Mouse (Mus musculus) thymus, adult 2 months (tissue): ENCODE results near the gene Mief2. TPM values are rescaled to one million over a fixed set of nuclear protein-coding genes. Genes with fewer than 3 reads are reported as not detected.

Experiments
- DNase-seq: peaks from one replicate; pipeline ENCODE4 v3.0.0; 2021
- H3K27ac ChIP-seq: fragments of 200-500 bp; 2 replicates; pipeline ENCODE4 v1.5.1; 2012; ENCODE audit warnings: low read length, control low read depth; ENCODE audit not compliant: control insufficient read depth, insufficient read depth
- H3K27me3 ChIP-seq: fragments of 200-500 bp; 2 replicates; pipeline ENCODE4 v1.6.1; 2012; ENCODE audit warnings: mild to moderate bottlenecking, low read length, moderate library complexity, mixed read lengths; ENCODE audit not compliant: control insufficient read depth, insufficient read depth
- H3K36me3 ChIP-seq: fragments of 200-500 bp; 2 replicates; pipeline ENCODE4 v1.6.1; 2012; ENCODE audit warnings: mild to moderate bottlenecking, low read length, moderate library complexity; ENCODE audit not compliant: control insufficient read depth, insufficient read depth
- H3K4me1 ChIP-seq: fragments of 200-500 bp; replicated peaks from 2 replicates; pipeline ENCODE4 v1.6.1; 2012; ENCODE audit warnings: low read length; ENCODE audit not compliant: control insufficient read depth, insufficient read depth
- H3K4me3 ChIP-seq: fragments of 200-500 bp; 2 replicates; pipeline ENCODE4 v1.5.1; 2012; ENCODE audit warnings: mild to moderate bottlenecking, low read length, control low read depth, moderate library complexity; ENCODE audit not compliant: control insufficient read depth, insufficient read depth
- CTCF ChIP-seq: fragments of 200-500 bp; IDR thresholded peaks from 2 replicates; pipeline ENCODE4 v1.5.1; 2012; ENCODE audit warnings: mild to moderate bottlenecking, control low read depth, low read length, moderate library complexity, borderline replicate concordance; ENCODE audit not compliant: control insufficient read depth, poor library complexity, insufficient read depth; ENCODE audit errors: extremely low read depth
- POLR2A ChIP-seq: fragments of 200-500 bp; IDR thresholded peaks from 2 replicates; pipeline ENCODE4 v1.6.1; 2012; ENCODE audit warnings: mild to moderate bottlenecking, low read length, control low read depth, moderate library complexity; ENCODE audit not compliant: control insufficient read depth, poor library complexity, insufficient read depth; ENCODE audit errors: extremely low read depth
- WGBS: fragments of 180-500 bp; shearing (Covaris S2); methylation state at CpG from one replicate; pipeline ENCODE4 v1.1.7; 2018; 5-methylcytosine and 5-hydroxymethylcytosine counted together
- polyA plus RNA-seq: library from polyadenylated mRNA; depleted of rRNA; stranded (reverse); fragments of >200 nt; gene quantifications from 2 replicates; pipeline ENCODE4 v1.2.3, GENCODE M21; 2012

Gene Mief2
- polyA plus RNA-seq, 1 experiment = 26.1 TPM

DNA sequence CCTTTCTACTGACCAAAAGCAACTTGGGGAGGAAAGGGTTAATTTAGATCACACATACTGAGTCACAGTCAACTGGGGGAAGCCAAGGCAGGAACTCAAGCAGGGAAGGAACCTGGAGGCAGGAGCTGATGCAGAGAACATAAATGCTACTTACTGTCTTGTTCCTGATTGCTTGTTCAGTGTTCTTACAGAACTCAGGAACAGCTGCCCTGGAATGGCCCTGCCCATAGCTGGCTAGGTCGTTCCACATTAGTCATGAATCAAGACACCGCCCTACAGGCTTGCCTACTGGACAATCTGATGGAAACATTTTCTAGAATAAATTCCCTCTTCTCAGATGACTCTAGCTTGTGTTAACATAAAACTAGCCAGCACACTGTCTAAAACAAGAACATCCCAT lies 6.0 kb downstream of the Mief2 start:
- H3K27ac ChIP-seq = no peak overlapping the region
- DNase-seq = no peak
- no peaks in the 10 kb centered on the region for H3K36me3 ChIP-seq
- TF ChIP-seq POLR2A = no peak
- TF ChIP-seq CTCF = no peak
- no peak overlapping the region for H3K4me3 ChIP-seq
- 84% methylated on average over 2 of the region's 2 CpGs for WGBS
- no peaks in the 10 kb centered on the region for H3K27me3 ChIP-seq
- peaks cover under 1% of the 10 kb centered on the region; the same call in 1 of the 2 replicates for H3K4me1 ChIP-seq

DNA sequence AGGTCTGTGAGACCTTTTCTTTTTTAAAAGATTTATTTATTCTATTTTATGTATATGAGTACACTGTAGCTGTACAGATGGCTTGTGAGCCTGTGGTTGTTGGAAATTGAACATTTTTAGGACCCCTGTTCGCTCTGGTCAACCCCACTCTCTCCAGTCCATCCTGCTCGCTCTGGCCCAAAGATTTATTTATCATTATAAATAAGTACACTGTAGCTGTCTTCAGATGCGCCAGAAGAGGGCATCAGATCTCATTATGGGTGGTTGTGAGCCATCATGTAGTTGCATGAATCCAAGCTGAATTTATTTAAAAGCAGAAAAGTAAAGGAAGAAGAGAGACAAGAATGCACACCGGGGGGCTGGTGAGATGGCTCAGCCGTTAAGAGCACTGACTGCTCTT lies 7.0 kb downstream of the Mief2 start:
- no peak for TF ChIP-seq POLR2A
- TF ChIP-seq CTCF = no peak
- Histone ChIP-seq H3K4me1 (no peaks in the 10 kb centered on the region), H3K4me3 (no peak overlapping the region), H3K36me3 (no peaks in the 10 kb centered on the region; the same call in 1 of the 2 replicates), H3K27me3 (no peaks in the 10 kb centered on the region), H3K27ac (no peak overlapping the region)
- WGBS = 95% methylated on average over 5 of the region's 5 CpGs
- no peak for DNase-seq

DNA sequence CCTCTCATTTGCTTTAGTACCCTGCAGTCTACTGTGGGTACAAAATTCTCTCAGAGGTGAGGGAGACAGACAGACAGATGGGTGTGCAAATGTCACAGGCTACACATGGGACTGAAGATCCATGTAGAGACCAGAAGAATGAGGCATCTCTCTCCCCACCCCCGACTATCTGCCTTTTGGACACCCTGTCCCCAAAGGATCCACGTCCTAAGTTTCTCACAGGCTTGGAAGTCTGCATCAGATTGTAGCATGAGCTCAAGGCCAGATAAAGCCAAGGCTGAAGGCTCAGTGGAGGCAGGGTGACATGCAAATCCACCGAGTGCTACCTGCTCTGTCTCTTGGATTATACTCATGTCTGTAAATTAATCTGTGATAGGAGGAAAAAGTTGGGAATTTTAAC lies 8.3 kb downstream of the Mief2 start:
- no peak overlapping the region for H3K27ac ChIP-seq
- TF ChIP-seq CTCF (no peak), POLR2A (no peak)
- no peaks in the 10 kb centered on the region for H3K27me3 ChIP-seq
- DNase-seq = no peak
- 95% methylated on average over 3 of the region's 3 CpGs for whole genome bisulfite sequencing
- peaks cover 8% of the 10 kb centered on the region; the same call in 1 of the 2 replicates for H3K36me3 ChIP-seq
- no peaks in the 10 kb centered on the region for H3K4me1 ChIP-seq
- H3K4me3 ChIP-seq = no peak overlapping the region

DNA sequence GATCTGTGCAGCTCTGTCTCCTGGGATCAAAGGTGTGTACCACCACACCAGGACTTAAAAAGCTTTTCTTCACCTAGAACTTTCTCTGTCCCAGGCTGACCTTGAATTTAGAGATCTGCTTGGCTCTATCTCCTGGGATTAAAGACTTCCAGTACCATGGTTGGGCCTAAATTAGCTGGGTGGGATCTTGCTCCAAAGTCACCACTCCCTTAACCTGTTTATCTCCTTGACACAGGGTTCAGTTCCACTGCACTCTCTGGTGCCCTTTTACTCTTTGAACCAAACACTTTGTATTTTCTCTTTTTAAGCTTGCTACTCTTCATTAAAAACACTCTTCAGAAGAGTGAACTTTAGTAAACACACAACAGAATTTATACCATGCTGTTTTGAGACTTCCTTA lies 9.3 kb downstream of the Mief2 start:
- H3K36me3 ChIP-seq = peaks cover 16% of the 10 kb centered on the region
- TF ChIP-seq POLR2A = no peak
- no peak for TF ChIP-seq CTCF

DNA sequence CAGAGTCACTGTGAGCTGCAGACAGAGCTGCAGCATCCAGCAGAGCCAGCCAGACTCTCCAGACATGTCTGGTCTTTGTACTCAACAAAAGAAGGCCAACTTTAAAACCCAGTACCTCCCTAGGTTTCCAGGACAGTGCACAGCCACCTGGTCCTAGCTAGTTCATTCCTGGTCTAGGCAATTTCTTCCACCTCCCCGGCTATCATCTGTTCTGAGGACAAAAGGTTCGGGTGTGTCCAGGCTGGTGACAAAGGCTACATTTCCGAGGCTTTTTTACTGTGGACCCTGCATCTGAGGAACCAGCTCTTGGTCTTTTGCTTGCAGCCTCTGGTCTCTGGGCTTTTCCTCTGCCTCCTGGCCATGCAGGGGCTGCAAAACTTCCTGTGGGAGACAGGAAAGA lies 12.1 kb downstream of the Mief2 start:
- WGBS = 95% methylated on average over 3 of the region's 3 CpGs
- Histone ChIP-seq H3K27ac (no peak overlapping the region), H3K27me3 (no peaks in the 10 kb centered on the region), H3K36me3 (peaks cover 25% of the 10 kb centered on the region), H3K4me1 (no peaks in the 10 kb centered on the region), H3K4me3 (no peak overlapping the region)
- DNase-seq = no peak
- TF ChIP-seq CTCF (no peak), POLR2A (no peak)

More for the DNA sequence above, 9.3 kb downstream of the Mief2 start:
- no peak overlapping the region for H3K27ac ChIP-seq
- H3K4me1 ChIP-seq = no peaks in the 10 kb centered on the region
- H3K27me3 ChIP-seq = no peaks in the 10 kb centered on the region
- H3K4me3 ChIP-seq = no peak overlapping the region
- DNase-seq = no peak

DNA sequence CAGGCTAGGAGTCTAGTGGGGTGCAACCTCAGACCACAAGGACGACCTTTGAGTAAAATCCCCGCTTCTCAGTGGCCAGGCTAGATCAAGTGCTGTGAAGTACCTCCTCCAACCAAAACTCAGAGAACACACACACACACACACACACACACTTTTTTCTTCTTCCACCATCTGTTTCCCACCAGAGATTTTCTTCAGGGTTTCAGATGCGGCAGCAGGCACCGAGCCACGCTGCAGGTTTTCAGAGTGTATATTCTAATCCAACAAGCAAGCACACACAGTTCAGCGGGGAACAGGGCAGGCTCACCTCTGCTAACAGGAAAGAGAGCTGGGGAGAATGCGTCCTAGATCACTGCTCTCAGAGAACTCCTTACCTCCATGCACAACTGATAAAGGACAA lies 27.4 kb downstream of the Mief2 start:
- DNase-seq = no peak
- TF ChIP-seq CTCF = no peak
- no peak for TF ChIP-seq POLR2A
- Histone ChIP-seq H3K27ac (no peak overlapping the region), H3K4me1 (no peaks in the 10 kb centered on the region), H3K27me3 (no peaks in the 10 kb centered on the region), H3K4me3 (no peak overlapping the region), H3K36me3 (peaks cover 30% of the 10 kb centered on the region)
- WGBS = 97% methylated on average over 7 of the region's 7 CpGs

DNA sequence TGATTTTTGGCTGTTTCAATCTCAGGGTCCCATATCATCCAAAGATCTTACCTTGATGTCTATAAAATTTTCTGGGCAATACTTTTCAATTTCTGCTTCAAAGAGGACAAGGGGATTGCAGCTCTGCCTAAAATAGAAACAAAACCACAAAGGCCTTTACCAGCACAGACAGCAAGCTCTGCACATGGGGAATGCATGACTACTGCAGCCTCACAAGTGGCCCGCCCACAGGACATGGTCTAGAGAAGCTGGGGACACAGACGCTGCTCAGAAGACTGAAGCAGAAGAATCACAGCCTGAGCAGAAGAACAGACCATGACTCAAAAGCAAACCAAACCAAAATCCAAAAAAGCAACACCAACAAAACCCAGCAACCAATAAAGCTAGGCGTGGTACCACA lies 33.5 kb downstream of the Mief2 start:
- no peaks in the 10 kb centered on the region for H3K4me1 ChIP-seq
- peaks cover 12% of the 10 kb centered on the region for H3K36me3 ChIP-seq
- H3K27ac ChIP-seq = no peak overlapping the region
- DNase-seq = no peak
- H3K27me3 ChIP-seq = no peaks in the 10 kb centered on the region
- H3K4me3 ChIP-seq = no peak overlapping the region
- TF ChIP-seq CTCF = no peak
- TF ChIP-seq POLR2A = no peak
- 71% methylated on average over 3 of the region's 3 CpGs for WGBS
